Mouse (Mus musculus) mature B cell (primary cell): Measurements from ENCODE around the gene Rps26.
"Not testable (repeated sequence)": the region's sequence is repeated elsewhere in the genome, so short reads cannot be mapped to it uniquely, and the experiment has no call there.

Source experiments
- in situ Hi-C: fragments of 300-500 bp; cut with MboI; formaldehyde crosslinking; loops from 2 replicates; pipeline ENCODE4 v1.14.3; 2019

Rps26 gene

GRCm38 (mm10) chr10:128640891-128641290 lies 14.3 kb upstream of the Rps26 start:
- in situ Hi-C loops = no loop called here

GRCm38 (mm10) chr10:128639999-128640398 lies 13.5 kb upstream of the Rps26 start:
- in situ Hi-C loops = no loop called here

GRCm38 (mm10) chr10:128637011-128637410 lies 10.5 kb upstream of the Rps26 start:
- in situ Hi-C loops = no loop called here

GRCm38 (mm10) chr10:128636561-128636960 lies 10.0 kb upstream of the Rps26 start:
- in situ Hi-C loops = no loop called here

GRCm38 (mm10) chr10:128635697-128636096 lies 9.2 kb upstream of the Rps26 start:
- in situ Hi-C loops = no loop called here

- in situ Hi-C loops = no loop called here
Observed at GRCm38 (mm10) chr10:128631571-128631970, 5.0 kb upstream of the Rps26 start.

- in situ Hi-C loops = not testable (repeated sequence)
Observed at GRCm38 (mm10) chr10:128630306-128630705, 3.8 kb upstream of the Rps26 start.

GRCm38 (mm10) chr10:128629746-128630145 lies 3.2 kb upstream of the Rps26 start:
- in situ Hi-C loops = no loop called here

- in situ Hi-C loops = no loop called here
Observed at GRCm38 (mm10) chr10:128627398-128628317, 1.1 kb upstream of the Rps26 start.

GRCm38 (mm10) chr10:128625287-128625894 lies 1.2 kb downstream of the Rps26 start:
- in situ Hi-C loops = no loop called here

- in situ Hi-C loops = not testable (repeated sequence)
Observed at GRCm38 (mm10) chr10:128623106-128623613, 3.4 kb downstream of the Rps26 start.

GRCm38 (mm10) chr10:128622702-128623101 lies 3.8 kb downstream of the Rps26 start:
- in situ Hi-C loops = no loop called here

- in situ Hi-C loops = no loop called here
Observed at GRCm38 (mm10) chr10:128621986-128622520, 4.5 kb downstream of the Rps26 start.

GRCm38 (mm10) chr10:128620241-128620640 lies 6.3 kb downstream of the Rps26 start:
- in situ Hi-C loops = no loop called here

- in situ Hi-C loops = not testable (repeated sequence)
Observed at GRCm38 (mm10) chr10:128619148-128619547, 7.4 kb downstream of the Rps26 start.

GRCm38 (mm10) chr10:128618570-128618969 lies 8.0 kb downstream of the Rps26 start:
- in situ Hi-C loops = no loop called here

GRCm38 (mm10) chr10:128615798-128616448 lies 10.6 kb downstream of the Rps26 start:
- in situ Hi-C loops = not testable (repeated sequence)

- in situ Hi-C loops = no loop called here
Observed at GRCm38 (mm10) chr10:128614934-128615333, 11.6 kb downstream of the Rps26 start.

- in situ Hi-C loops = not testable (repeated sequence)
Observed at GRCm38 (mm10) chr10:128613820-128614219, 12.7 kb downstream of the Rps26 start.

GRCm38 (mm10) chr10:128613154-128613440 lies 13.4 kb downstream of the Rps26 start:
- in situ Hi-C loops = no loop called here

- in situ Hi-C loops = no loop called here
Observed at GRCm38 (mm10) chr10:128612433-128613153, 14.0 kb downstream of the Rps26 start.

- in situ Hi-C loops = no loop called here
Observed at GRCm38 (mm10) chr10:128606483-128606882, 20.1 kb downstream of the Rps26 start.
